Mouse (Mus musculus) limb, embryonic 14.5 days (tissue): ENCODE results near the gene Olfr281. TPM values are rescaled to one million over a fixed set of nuclear protein-coding genes. Genes with fewer than 3 reads are reported as not detected.
A peak's percentile ranks its signal among the peaks of the same experiment; 100 is the strongest.

Experiments used
- ATAC-seq: fragments of 200-750 bp; cut with Nextera tagmentation; 2 replicates; pipeline ENCODE4 v1.8.0; 2017; ENCODE audit warnings: low read depth, moderate number of reproducible peaks, moderate TSS enrichment; ENCODE audit not compliant: low FRiP score
- DNase-seq: peaks from one replicate; pipeline ENCODE4 v3.0.0-alpha.2; 2015; ENCODE audit warnings: low spot score
- H3K27ac ChIP-seq: fragments of 300-500 bp; sonication (generic); replicated peaks from 2 replicates; pipeline ENCODE4 v1.5.1; 2014; ENCODE audit warnings: low read depth, mild to moderate bottlenecking, low read length, moderate library complexity, mixed read lengths
- H3K27me3 ChIP-seq: fragments of 300-500 bp; sonication (generic); 2 replicates; pipeline ENCODE4 v1.6.1; 2014; ENCODE audit warnings: low read length, mixed read lengths; ENCODE audit not compliant: control insufficient read depth, insufficient read depth
- H3K36me3 ChIP-seq: fragments of 300-500 bp; sonication (generic); 2 replicates; pipeline ENCODE4 v1.6.1; 2014; ENCODE audit warnings: mild to moderate bottlenecking, low read length, moderate library complexity, mixed read lengths; ENCODE audit not compliant: control insufficient read depth, insufficient read depth
- H3K4me1 ChIP-seq: fragments of 300-500 bp; sonication (generic); 2 replicates; pipeline ENCODE4 v1.6.1; 2014; ENCODE audit warnings: antibody characterized with exemption, low read length, mixed read lengths; ENCODE audit not compliant: control insufficient read depth, insufficient read depth
- H3K4me2 ChIP-seq: fragments of 300-500 bp; sonication (generic); replicated peaks from 2 replicates; pipeline ENCODE4 v1.6.1; 2014; ENCODE audit warnings: low read depth, mild to moderate bottlenecking, low read length, moderate library complexity; ENCODE audit not compliant: severe bottlenecking
- H3K4me3 ChIP-seq: fragments of 300-500 bp; sonication (generic); replicated peaks from 2 replicates; pipeline ENCODE4 v1.5.1; 2014; ENCODE audit warnings: low read length
- H3K9ac ChIP-seq: fragments of 300-500 bp; sonication (generic); 2 replicates; pipeline ENCODE4 v1.6.1; 2014; ENCODE audit warnings: mild to moderate bottlenecking, low read depth, low read length, moderate library complexity; ENCODE audit not compliant: severe bottlenecking
- H3K9me3 ChIP-seq: fragments of 300-500 bp; sonication (generic); 2 replicates; pipeline ENCODE4 v1.6.1; 2016; ENCODE audit warnings: low read length; ENCODE audit not compliant: control insufficient read depth
- POLR2A ChIP-seq: fragments of 200-500 bp; IDR thresholded peaks from 2 replicates; pipeline ENCODE4 v1.8.0; 2012; ENCODE audit warnings: inconsistent platforms, mild to moderate bottlenecking, moderate library complexity, borderline replicate concordance; ENCODE audit not compliant: insufficient read depth, insufficient read length; ENCODE audit errors: extremely low read depth
- WGBS: fragments of 180-500 bp; shearing (Covaris S2); extraction: QIAGEN DNeasy Blood & Tissue Kit; methylation state at CpG from one replicate; pipeline ENCODE4 v1.1.7; 2014; 5-methylcytosine and 5-hydroxymethylcytosine counted together
- polyA plus RNA-seq, 2 experiments: library from polyadenylated mRNA; depleted of rRNA in 1 of 2; stranded (reverse) in 1 of 2; unstranded in 1 of 2; fragments of >200 nt; fragmentation: Nextera tagmentation in 1 of 2; extraction: Ambion mirVana in 1 of 2; gene quantifications; 2 replicates each; pipeline versions ENCODE4 v1.2.1 to v1.2.3; 2012 to 2014

Gene Olfr281
- polyA plus RNA-seq, 2 experiments: not detected

- Histone ChIP-seq H3K27me3 (no peaks in the 10 kb centered on the region), H3K27ac (no peak overlapping the region), H3K9me3 (no peaks in the 10 kb centered on the region), H3K36me3 (no peaks in the 10 kb centered on the region), H3K9ac (no peak overlapping the region), H3K4me3 (no peak overlapping the region), H3K4me1 (no peaks in the 10 kb centered on the region), H3K4me2 (no peak overlapping the region)
- DNase-seq: no peak
- 81% methylated on average over 5 of the region's 5 CpGs for WGBS
- no peak for ATAC-seq
- no peak for TF ChIP-seq POLR2A
Observed at GRCm38 (mm10) chr15:98476281-98476680, 23.9 kb downstream of the Olfr281 start.

GRCm38 (mm10) chr15:98479568-98480102 lies 27.2 kb downstream of the Olfr281 start:
- H3K27ac ChIP-seq: no peak overlapping the region
- H3K4me2 ChIP-seq: no peak overlapping the region
- no peak for DNase-seq
- 71% methylated on average over 7 of the region's 7 CpGs for WGBS
- no peaks in the 10 kb centered on the region for H3K36me3 ChIP-seq
- no peaks in the 10 kb centered on the region for H3K27me3 ChIP-seq
- no peaks in the 10 kb centered on the region for H3K9me3 ChIP-seq
- TF ChIP-seq POLR2A: no peak
- ATAC-seq: no peak
- no peaks in the 10 kb centered on the region for H3K4me1 ChIP-seq
- H3K9ac ChIP-seq: no peak overlapping the region
- H3K4me3 ChIP-seq: no peak overlapping the region

GRCm38 (mm10) chr15:98482701-98483100 lies 30.3 kb downstream of the Olfr281 start, which contains the start of gene Lalba:
Gene Lalba, minus strand, starts transcription at chr15:98482721.
- Histone ChIP-seq H3K27me3 (no peaks in the 10 kb centered on the region), H3K4me1 (no peaks in the 10 kb centered on the region), H3K9ac (no peak within 1 kb of the TSS), H3K4me3 (no peak within 1 kb of the TSS), H3K36me3 (no peaks in the 10 kb centered on the region), H3K4me2 (no peak within 1 kb of the TSS), H3K27ac (no peak within 1 kb of the TSS), H3K9me3 (no peaks in the 10 kb centered on the region)
- ATAC-seq (no peak), DNase-seq (no peak)
- no peak for TF ChIP-seq POLR2A
- 70% methylated on average over 3 of the region's 3 CpGs for WGBS

GRCm38 (mm10) chr15:98483907-98484886 lies 31.8 kb downstream of the Olfr281 start:
- no peaks in the 10 kb centered on the region for H3K4me1 ChIP-seq
- H3K9ac ChIP-seq: no peak overlapping the region
- ATAC-seq (peak; percentile 71), DNase-seq (no peak)
- WGBS: 47% methylated on average over 18 of the region's 18 CpGs
- 0 out of 2 replicates have a peak overlapping the region, but pooled peaks have one; percentile 15 for H3K27ac ChIP-seq
- no peak overlapping the region for H3K4me2 ChIP-seq
- no peaks in the 10 kb centered on the region for H3K9me3 ChIP-seq
- H3K4me3 ChIP-seq: no peak overlapping the region
- no peaks in the 10 kb centered on the region for H3K36me3 ChIP-seq
- no peak for TF ChIP-seq POLR2A
- H3K27me3 ChIP-seq: no peaks in the 10 kb centered on the region

GRCm38 (mm10) chr15:98486433-98487021 lies 34.1 kb downstream of the Olfr281 start:
- 93% methylated on average over 8 of the region's 8 CpGs for WGBS
- H3K9me3 ChIP-seq: no peaks in the 10 kb centered on the region
- no peaks in the 10 kb centered on the region for H3K27me3 ChIP-seq
- no peaks in the 10 kb centered on the region for H3K36me3 ChIP-seq
- DNase-seq (no peak), ATAC-seq (no peak)
- no peaks in the 10 kb centered on the region for H3K4me1 ChIP-seq
- no peak overlapping the region for H3K27ac ChIP-seq
- no peak for TF ChIP-seq POLR2A
- no peak overlapping the region for H3K4me3 ChIP-seq
- no peak overlapping the region for H3K4me2 ChIP-seq
- H3K9ac ChIP-seq: no peak overlapping the region
